Mouse (Mus musculus): ENCODE data around the gene Carmil1. TPM values are rescaled to one million over a fixed set of nuclear protein-coding genes. Genes with fewer than 3 reads are reported as not detected.
A peak's percentile ranks its signal among the peaks of the same experiment; 100 is the strongest.

Gene Carmil1
- total and polyA plus RNA-seq, 2 experiments = 2.9 to 7.7 TPM

DNA sequence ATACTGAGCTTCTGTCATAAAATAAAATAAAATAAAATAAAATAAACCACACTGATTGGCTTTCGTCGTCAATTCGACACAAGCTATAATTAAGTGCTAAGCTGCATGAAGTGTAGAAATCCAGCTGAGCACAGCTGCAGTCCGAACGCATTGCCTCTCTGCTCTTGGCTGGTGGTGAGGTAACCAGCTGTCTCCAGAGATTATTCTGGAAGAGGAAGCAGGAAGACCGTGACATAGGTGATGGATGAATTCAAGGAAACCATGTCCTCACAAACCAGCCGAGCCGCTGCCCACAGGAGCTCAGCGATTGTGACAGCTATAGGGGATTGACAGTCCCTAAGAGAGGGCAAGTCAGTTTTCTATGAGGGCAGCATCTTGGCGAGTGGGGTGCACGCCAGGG is 36.0 kb downstream of the Carmil1 start:
- DNase-seq (ENCODE audit: extremely low read depth, low read depth, low spot score) = no peak
- Histone ChIP-seq H3K79me2 (ENCODE audit: control insufficient read depth, insufficient read depth, low read length) (peaks cover 5% of the 10 kb centered on the region; the same call in 1 of the 2 replicates), H3K9ac (ENCODE audit: low read depth, low read length) (no peak overlapping the region), H3K27me3 (ENCODE audit: control insufficient read depth, insufficient read depth, low read length) (no peaks in the 10 kb centered on the region), H3K4me3 (ENCODE audit: insufficient read depth, low read depth, low read length) (no peak overlapping the region), H3K36me3 (ENCODE audit: control insufficient read depth, insufficient read depth, low read length) (0 out of 2 replicates have a peak, but pooled peaks cover 2% of the 10 kb centered on the region), H3K4me1 (ENCODE audit: control insufficient read depth, insufficient read depth, low read length) (no peaks in the 10 kb centered on the region), H3K27ac (replicated peaks; ENCODE audit: insufficient read depth, low read depth, low read length) (no peak overlapping the region)
- TF ChIP-seq CTCF (IDR thresholded peaks at IDR 0.05; ENCODE audit: low read depth, low read length) (no peak), POLR2A (IDR thresholded peaks at IDR 0.05; ENCODE audit: extremely low read depth, insufficient read depth, low read length) (no peak)
- 76% methylated on average over 11 of the region's 11 CpGs for WGBS

DNA sequence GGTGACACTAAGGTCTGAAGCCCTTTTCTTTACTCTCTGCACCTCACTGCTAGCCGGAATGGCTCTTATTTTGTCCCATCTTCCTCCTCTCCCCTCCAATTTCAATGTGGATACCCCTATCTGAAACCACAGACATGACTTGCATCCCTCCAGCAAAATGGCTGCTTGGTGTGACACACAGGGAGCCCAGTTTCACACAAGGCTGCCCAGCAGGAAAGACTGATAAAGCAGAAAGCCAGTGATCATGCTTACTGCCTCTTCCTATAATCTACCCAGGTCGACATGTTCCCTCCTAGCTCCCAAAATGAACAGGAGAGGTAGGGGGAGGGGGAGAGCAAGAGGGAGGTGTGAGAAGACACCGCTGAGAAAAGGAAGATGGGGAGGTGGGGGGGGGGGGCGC is 36.6 kb downstream of the Carmil1 start:
- no peak for DNase-seq (ENCODE audit: extremely low read depth, low read depth, low spot score)
- TF ChIP-seq CTCF (IDR thresholded peaks at IDR 0.05; ENCODE audit: low read depth, low read length) = no peak
- no peak for TF ChIP-seq POLR2A (IDR thresholded peaks at IDR 0.05; ENCODE audit: extremely low read depth, insufficient read depth, low read length)
- no peaks in the 10 kb centered on the region for H3K4me1 ChIP-seq (ENCODE audit: control insufficient read depth, insufficient read depth, low read length)
- H3K9ac ChIP-seq (ENCODE audit: low read depth, low read length) = no peak overlapping the region
- 88% methylated on average over 4 of the region's 4 CpGs for WGBS
- no peaks in the 10 kb centered on the region for H3K27me3 ChIP-seq (ENCODE audit: control insufficient read depth, insufficient read depth, low read length)
- no peak overlapping the region for H3K4me3 ChIP-seq (ENCODE audit: insufficient read depth, low read depth, low read length)
- peaks cover 5% of the 10 kb centered on the region; the same call in 1 of the 2 replicates for H3K79me2 ChIP-seq (ENCODE audit: control insufficient read depth, insufficient read depth, low read length)
- H3K36me3 ChIP-seq (ENCODE audit: control insufficient read depth, insufficient read depth, low read length) = no peaks in the 10 kb centered on the region
- H3K27ac ChIP-seq (replicated peaks; ENCODE audit: insufficient read depth, low read depth, low read length) = no peak overlapping the region

DNA sequence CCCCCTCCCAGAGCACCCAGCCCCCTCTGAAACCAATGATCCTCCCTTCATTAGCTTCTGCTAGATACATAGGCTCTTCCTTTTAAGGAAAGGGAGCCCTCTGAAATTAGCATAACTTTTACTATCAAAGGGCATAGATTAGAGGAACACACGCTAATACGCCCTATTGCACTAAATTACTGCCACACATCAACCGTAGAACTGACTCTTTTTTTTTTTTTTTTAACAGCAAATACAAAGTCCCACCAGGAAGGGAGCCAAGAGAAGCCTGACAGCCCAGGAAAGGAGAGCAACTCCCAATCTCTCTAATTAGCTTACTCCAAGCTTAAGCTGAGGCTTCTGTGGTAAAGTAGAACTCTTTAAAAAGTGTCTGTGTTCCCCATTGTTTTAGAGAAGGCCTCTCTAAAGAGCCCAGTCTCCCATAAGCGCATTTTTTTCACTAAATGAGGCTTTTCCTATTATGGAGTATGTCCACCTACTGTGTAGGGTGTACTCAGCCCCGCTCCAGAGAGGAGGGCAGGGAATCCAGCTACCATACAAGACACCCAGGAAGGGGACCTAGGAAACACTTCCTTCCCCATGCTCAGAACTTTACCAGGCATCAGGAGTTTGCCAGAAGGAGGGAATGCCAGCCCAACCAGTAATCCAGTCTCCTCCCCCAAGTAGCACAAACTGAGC is 38.0 kb downstream of the Carmil1 start:
- Histone ChIP-seq H3K36me3 (ENCODE audit: control insufficient read depth, insufficient read depth, low read length) (no peaks in the 10 kb centered on the region), H3K9ac (ENCODE audit: low read depth, low read length) (no peak overlapping the region), H3K79me2 (ENCODE audit: control insufficient read depth, insufficient read depth, low read length) (peaks cover 5% of the 10 kb centered on the region), H3K27me3 (ENCODE audit: control insufficient read depth, insufficient read depth, low read length) (no peaks in the 10 kb centered on the region), H3K4me3 (ENCODE audit: insufficient read depth, low read depth, low read length) (no peak overlapping the region), H3K27ac (replicated peaks; ENCODE audit: insufficient read depth, low read depth, low read length) (no peak overlapping the region), H3K4me1 (ENCODE audit: control insufficient read depth, insufficient read depth, low read length) (no peaks in the 10 kb centered on the region)
- TF ChIP-seq POLR2A (IDR thresholded peaks at IDR 0.05; ENCODE audit: extremely low read depth, insufficient read depth, low read length) (no peak), CTCF (IDR thresholded peaks at IDR 0.05; ENCODE audit: low read depth, low read length) (no peak)
- peak; percentile 13 for DNase-seq (ENCODE audit: extremely low read depth, low read depth, low spot score)
- 56% methylated on average over 5 of the region's 5 CpGs for WGBS

DNA sequence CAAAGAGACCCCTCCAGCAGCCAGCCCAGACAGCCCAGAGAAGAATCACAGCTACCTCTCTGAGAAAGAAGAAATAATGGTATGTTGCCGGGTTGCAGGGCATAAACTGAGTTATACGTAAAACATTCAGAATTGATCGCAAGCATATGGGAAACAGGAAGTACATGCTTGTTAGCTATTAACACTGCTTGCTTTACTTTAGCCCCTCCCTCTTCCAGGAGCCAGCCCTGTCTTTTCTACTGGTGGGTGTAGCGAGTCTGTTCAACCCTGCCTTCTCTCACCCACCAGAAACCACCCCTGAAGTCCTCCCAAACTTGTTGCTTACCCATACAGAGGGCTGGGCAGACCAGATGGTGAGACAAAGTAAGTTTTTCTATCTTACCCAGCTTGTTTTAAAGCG is 39.4 kb downstream of the Carmil1 start:
- Histone ChIP-seq H3K36me3 (ENCODE audit: control insufficient read depth, insufficient read depth, low read length) (no peaks in the 10 kb centered on the region), H3K4me3 (ENCODE audit: insufficient read depth, low read depth, low read length) (no peak overlapping the region), H3K9ac (ENCODE audit: low read depth, low read length) (no peak overlapping the region), H3K4me1 (ENCODE audit: control insufficient read depth, insufficient read depth, low read length) (no peaks in the 10 kb centered on the region), H3K27me3 (ENCODE audit: control insufficient read depth, insufficient read depth, low read length) (no peaks in the 10 kb centered on the region), H3K27ac (replicated peaks; ENCODE audit: insufficient read depth, low read depth, low read length) (no peak overlapping the region), H3K79me2 (ENCODE audit: control insufficient read depth, insufficient read depth, low read length) (peaks cover 10% of the 10 kb centered on the region)
- 80% methylated on average over 5 of the region's 5 CpGs for WGBS
- DNase-seq (ENCODE audit: extremely low read depth, low read depth, low spot score) = no peak
- no peak for TF ChIP-seq POLR2A (IDR thresholded peaks at IDR 0.05; ENCODE audit: extremely low read depth, insufficient read depth, low read length)
- no peak for TF ChIP-seq CTCF (IDR thresholded peaks at IDR 0.05; ENCODE audit: low read depth, low read length)

DNA sequence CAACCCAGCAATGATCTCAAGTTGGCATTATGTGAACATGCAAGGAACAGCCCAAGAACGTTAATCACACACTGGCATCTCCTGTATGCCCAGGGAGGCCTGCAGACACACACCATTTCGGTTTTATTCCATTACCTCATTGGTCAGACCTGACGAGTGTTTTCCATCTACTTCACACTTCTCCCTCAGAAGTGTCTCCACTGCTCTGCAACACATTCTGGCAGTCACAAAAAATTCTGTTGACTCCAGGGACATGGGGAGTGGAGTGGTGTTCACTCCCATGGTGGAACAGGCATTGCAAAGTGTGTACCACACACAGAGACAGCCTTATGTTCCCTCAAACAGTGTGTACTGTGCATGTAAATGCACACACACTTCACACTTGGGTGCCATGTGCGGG is 40.2 kb downstream of the Carmil1 start:
- Histone ChIP-seq H3K79me2 (ENCODE audit: control insufficient read depth, insufficient read depth, low read length) (peaks cover 9% of the 10 kb centered on the region), H3K4me3 (ENCODE audit: insufficient read depth, low read depth, low read length) (no peak overlapping the region), H3K9ac (ENCODE audit: low read depth, low read length) (no peak overlapping the region), H3K4me1 (ENCODE audit: control insufficient read depth, insufficient read depth, low read length) (no peaks in the 10 kb centered on the region), H3K36me3 (ENCODE audit: control insufficient read depth, insufficient read depth, low read length) (no peaks in the 10 kb centered on the region), H3K27me3 (ENCODE audit: control insufficient read depth, insufficient read depth, low read length) (no peaks in the 10 kb centered on the region), H3K27ac (replicated peaks; ENCODE audit: insufficient read depth, low read depth, low read length) (no peak overlapping the region)
- DNase-seq (ENCODE audit: extremely low read depth, low read depth, low spot score) = no peak
- no peak for TF ChIP-seq CTCF (IDR thresholded peaks at IDR 0.05; ENCODE audit: low read depth, low read length)
- no peak for TF ChIP-seq POLR2A (IDR thresholded peaks at IDR 0.05; ENCODE audit: extremely low read depth, insufficient read depth, low read length)
- WGBS = 91% methylated on average over 4 of the region's 4 CpGs

DNA sequence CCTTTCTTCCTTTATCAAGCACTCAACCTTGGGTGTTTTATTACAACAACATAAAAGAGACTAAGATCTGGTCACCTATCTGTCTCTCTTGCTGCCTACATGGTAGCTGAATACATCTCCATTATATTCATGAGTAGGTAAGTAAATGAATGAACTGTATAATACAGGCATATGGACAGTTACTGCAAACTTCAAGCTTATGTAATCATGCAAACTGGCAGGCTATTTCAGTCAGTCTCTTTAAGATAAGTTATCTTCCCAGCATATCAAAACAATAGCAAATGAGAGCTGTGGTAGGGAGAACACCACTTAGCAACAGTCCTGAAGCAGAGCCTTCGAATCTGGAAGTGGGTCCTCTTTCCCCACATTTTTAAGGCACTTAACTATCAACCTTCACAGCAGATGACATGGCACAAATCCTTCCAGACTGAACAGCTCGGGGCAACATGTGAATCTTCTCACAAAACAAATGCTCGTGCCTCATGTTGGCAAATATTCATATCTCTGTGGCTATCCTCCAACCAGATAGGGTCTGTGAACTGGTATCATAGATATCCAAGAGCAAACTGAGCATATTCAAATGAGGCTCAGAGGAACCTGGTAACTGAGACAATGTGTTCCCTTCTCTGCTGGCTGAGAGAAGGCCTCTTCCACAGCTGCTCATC is 42.0 kb downstream of the Carmil1 start:
- Histone ChIP-seq H3K36me3 (ENCODE audit: control insufficient read depth, insufficient read depth, low read length) (no peaks in the 10 kb centered on the region), H3K4me3 (ENCODE audit: insufficient read depth, low read depth, low read length) (no peak overlapping the region), H3K27me3 (ENCODE audit: control insufficient read depth, insufficient read depth, low read length) (no peaks in the 10 kb centered on the region), H3K9ac (ENCODE audit: low read depth, low read length) (no peak overlapping the region), H3K27ac (replicated peaks; ENCODE audit: insufficient read depth, low read depth, low read length) (no peak overlapping the region), H3K4me1 (ENCODE audit: control insufficient read depth, insufficient read depth, low read length) (no peaks in the 10 kb centered on the region), H3K79me2 (ENCODE audit: control insufficient read depth, insufficient read depth, low read length) (peaks cover 7% of the 10 kb centered on the region; the same call in 1 of the 2 replicates)
- 63% methylated on average over 3 of the region's 3 CpGs for WGBS
- DNase-seq (ENCODE audit: extremely low read depth, low read depth, low spot score) = no peak
- TF ChIP-seq POLR2A (IDR thresholded peaks at IDR 0.05; ENCODE audit: extremely low read depth, insufficient read depth, low read length) = no peak
- TF ChIP-seq CTCF (IDR thresholded peaks at IDR 0.05; ENCODE audit: low read depth, low read length) = no peak

Data from liver, adult 2 months (tissue).